8 mouse cellular contexts compared by ENCODE assay signal in the genomic region with DNA sequence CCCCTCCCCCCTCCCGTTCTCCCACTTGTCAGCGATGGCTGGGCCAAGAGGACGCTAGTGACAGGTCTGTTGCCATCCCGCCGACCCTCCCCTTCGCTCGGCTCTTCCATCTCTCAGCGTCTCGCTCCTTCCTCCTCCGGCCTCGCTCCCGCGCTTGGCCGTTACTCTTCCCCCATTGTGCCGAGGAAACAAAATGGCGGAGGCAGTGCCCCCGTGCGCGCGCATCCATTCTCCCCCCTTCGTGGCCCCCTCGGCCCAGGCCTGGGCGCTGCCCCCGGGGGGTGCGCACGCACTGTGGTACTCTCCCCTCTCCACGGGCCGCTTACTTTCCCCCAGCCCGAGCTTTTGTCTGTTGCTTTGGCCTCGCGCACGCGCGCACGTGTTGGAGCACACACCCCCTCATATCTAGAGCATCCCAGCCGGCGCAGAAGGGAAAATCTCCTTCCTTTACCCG. TPM values are rescaled to one million over a fixed set of nuclear protein-coding genes. Genes with fewer than 3 reads are reported as not detected.
A peak's percentile ranks its signal among the peaks of the same experiment; 100 is the strongest.
DNase-seq lines count a peak whose midpoint lies in the region; ATAC-seq lines count a peak whose summit lies in the region.

No protein-coding gene starts in this region.

- H3K4me3 ChIP-seq in heart, embryonic 12.5 days: peak overlapping the region; percentile 89
- peak overlapping the region; percentile 90 for H3K4me3 ChIP-seq in liver, embryonic 13.5 days (replicated peaks)
- H3K4me3 ChIP-seq in stomach, embryonic 15.5 days (replicated peaks): peak overlapping the region; percentile 82

- peak; percentile 17 for ATAC-seq in erythroblast, adult 5-6 weeks (replicated peaks; ENCODE audit: low FRiP score, poor library complexity, severe bottlenecking)
- ATAC-seq in heart, embryonic 12.5 days (ENCODE audit: insufficient number of reproducible peaks, low FRiP score): peak; percentile 53
- ATAC-seq in liver, embryonic 13.5 days (ENCODE audit: low read depth): peak; percentile 27
- ATAC-seq in stomach, embryonic 15.5 days (ENCODE audit: insufficient read depth, low FRiP score, low read depth): peak; percentile 32

- H3K9me3 ChIP-seq in heart, embryonic 12.5 days (replicated peaks): no peaks in the 10 kb centered on the region
- H3K9me3 ChIP-seq in liver, embryonic 13.5 days (replicated peaks): no peaks in the 10 kb centered on the region
- H3K9me3 ChIP-seq in stomach, embryonic 15.5 days: no peaks in the 10 kb centered on the region

- peak overlapping the region; percentile 85 for H3K27ac ChIP-seq in heart, embryonic 12.5 days (ENCODE audit: poor library complexity, severe bottlenecking)
- H3K27ac ChIP-seq in liver, embryonic 13.5 days: peak overlapping the region; percentile 81
- H3K27ac ChIP-seq in stomach, embryonic 15.5 days: peak overlapping the region; percentile 89

- peaks cover 16% of the 10 kb centered on the region for H3K36me3 ChIP-seq in heart, embryonic 12.5 days
- peaks cover 20% of the 10 kb centered on the region for H3K36me3 ChIP-seq in liver, embryonic 13.5 days
- no peaks in the 10 kb centered on the region for H3K36me3 ChIP-seq in stomach, embryonic 15.5 days

- peak overlapping the region; percentile 88 for H3K9ac ChIP-seq in heart, embryonic 12.5 days
- peak overlapping the region; percentile 80 for H3K9ac ChIP-seq in liver, embryonic 13.5 days
- peak overlapping the region; percentile 73 for H3K9ac ChIP-seq in stomach, embryonic 15.5 days

- H3K4me1 ChIP-seq in heart, embryonic 12.5 days (replicated peaks): peaks cover 26% of the 10 kb centered on the region
- H3K4me1 ChIP-seq in liver, embryonic 13.5 days (replicated peaks): peaks cover 45% of the 10 kb centered on the region
- H3K4me1 ChIP-seq in stomach, embryonic 15.5 days: peaks cover 12% of the 10 kb centered on the region

- under 1% methylated on average over 38 of the region's 38 CpGs for WGBS in heart, embryonic 12.5 days
- WGBS in liver, embryonic 13.5 days (ENCODE audit: insufficient replicate concordance): under 1% methylated on average over 38 of the region's 38 CpGs
- under 1% methylated on average over 34 of the region's 38 CpGs for WGBS in stomach, embryonic 15.5 days

- peak; percentile 93 to 94 for DNase-seq in B cell, adult 2 months
- DNase-seq in brain, adult 2 months (ENCODE audit: low read depth, low spot score): peak; percentile 60
- peak; percentile 82 for DNase-seq in kidney, postnatal 10 days
- peak; percentile 61 for DNase-seq in liver, embryonic 13.5 days
- DNase-seq in neural tube, embryonic 10.5 days (ENCODE audit: extremely low spot score, low spot score): peak; percentile 85

- peak overlapping the region; percentile 90 for H3K4me2 ChIP-seq in heart, embryonic 12.5 days
- H3K4me2 ChIP-seq in liver, embryonic 13.5 days: peak overlapping the region; percentile 92
- peak overlapping the region; percentile 67 for H3K4me2 ChIP-seq in stomach, embryonic 15.5 days

- no peaks in the 10 kb centered on the region for H3K27me3 ChIP-seq in heart, embryonic 12.5 days (replicated peaks)
- peaks cover 3% of the 10 kb centered on the region; the same call in 1 of the 2 replicates for H3K27me3 ChIP-seq in liver, embryonic 13.5 days
- H3K27me3 ChIP-seq in stomach, embryonic 15.5 days (replicated peaks): no peaks in the 10 kb centered on the region

RNA-seq across cellular contexts. Expression of gene Ilf3, which starts 0.5 kb away (rescaled TPM):
- total RNA-seq in erythroblast, adult 5-6 weeks (2015; ENCODE audit: low replicate concordance): 12.5 and 15.2 TPM in 2 replicates
- 14.2 and 16.5 TPM in 2 replicates for total RNA-seq in erythroblast, adult 5-6 weeks (2017; ENCODE audit: low replicate concordance)
- polyA plus RNA-seq in heart, embryonic 12.5 days (2016; fragmentation: Nextera tagmentation; extraction: Ambion mirVana): 139 and 142 TPM in 2 replicates
- polyA plus RNA-seq in liver, embryonic 13.5 days (2015; fragmentation: Nextera tagmentation; extraction: Ambion mirVana): 50.9 and 58.8 TPM in 2 replicates
- 150 and 154 TPM in 2 replicates for polyA plus RNA-seq in stomach, embryonic 15.5 days (2015; fragmentation: Nextera tagmentation; extraction: Ambion mirVana)

RNA-seq across cellular contexts. Expression of gene Qtrt1, which starts 43.5 kb away (rescaled TPM):
- 1.7 and 8.8 TPM in 2 replicates for total RNA-seq in erythroblast, adult 5-6 weeks (2015; ENCODE audit: low replicate concordance)
- 1.4 and 5.1 TPM in 2 replicates for total RNA-seq in erythroblast, adult 5-6 weeks (2017; ENCODE audit: low replicate concordance)
- polyA plus RNA-seq in heart, embryonic 12.5 days (2016; fragmentation: Nextera tagmentation; extraction: Ambion mirVana): 23.0 and 25.4 TPM in 2 replicates
- 24.3 and 28.6 TPM in 2 replicates for polyA plus RNA-seq in liver, embryonic 13.5 days (2015; fragmentation: Nextera tagmentation; extraction: Ambion mirVana)
- polyA plus RNA-seq in stomach, embryonic 15.5 days (2015; fragmentation: Nextera tagmentation; extraction: Ambion mirVana): 55.9 and 57.6 TPM in 2 replicates

RNA-seq across cellular contexts. Expression of gene Slc44a2, which starts 47.7 kb away (rescaled TPM):
- 10.6 and 17.1 TPM in 2 replicates for total RNA-seq in erythroblast, adult 5-6 weeks (2015; ENCODE audit: low replicate concordance)
- 11.7 and 14.5 TPM in 2 replicates for total RNA-seq in erythroblast, adult 5-6 weeks (2017; ENCODE audit: low replicate concordance)
- 69.1 and 73.6 TPM in 2 replicates for polyA plus RNA-seq in heart, embryonic 12.5 days (2016; fragmentation: Nextera tagmentation; extraction: Ambion mirVana)
- polyA plus RNA-seq in liver, embryonic 13.5 days (2015; fragmentation: Nextera tagmentation; extraction: Ambion mirVana): 17.3 and 19.1 TPM in 2 replicates
- 89.1 and 95.7 TPM in 2 replicates for polyA plus RNA-seq in stomach, embryonic 15.5 days (2015; fragmentation: Nextera tagmentation; extraction: Ambion mirVana)

RNA-seq across cellular contexts. Expression of gene Ap1m2, which starts 56.0 kb away (rescaled TPM):
- 0.58 TPM in 1 of 2 replicates, not detected in the other for total RNA-seq in erythroblast, adult 5-6 weeks (2015; ENCODE audit: low replicate concordance)
- total RNA-seq in erythroblast, adult 5-6 weeks (2017; ENCODE audit: low replicate concordance): not detected in 2 replicates
- polyA plus RNA-seq in heart, embryonic 12.5 days (2016; fragmentation: Nextera tagmentation; extraction: Ambion mirVana): 0.23 and 0.58 TPM in 2 replicates
- 0.17 and 0.24 TPM in 2 replicates for polyA plus RNA-seq in liver, embryonic 13.5 days (2015; fragmentation: Nextera tagmentation; extraction: Ambion mirVana)
- 67.7 and 74.2 TPM in 2 replicates for polyA plus RNA-seq in stomach, embryonic 15.5 days (2015; fragmentation: Nextera tagmentation; extraction: Ambion mirVana)

RNA-seq across cellular contexts. Expression of gene Dnm2, which starts 56.5 kb away (rescaled TPM):
- 40.5 and 46.4 TPM in 2 replicates for total RNA-seq in erythroblast, adult 5-6 weeks (2015; ENCODE audit: low replicate concordance)
- 72.2 and 100 TPM in 2 replicates for total RNA-seq in erythroblast, adult 5-6 weeks (2017; ENCODE audit: low replicate concordance)
- 83.8 and 87.2 TPM in 2 replicates for polyA plus RNA-seq in heart, embryonic 12.5 days (2016; fragmentation: Nextera tagmentation; extraction: Ambion mirVana)
- polyA plus RNA-seq in liver, embryonic 13.5 days (2015; fragmentation: Nextera tagmentation; extraction: Ambion mirVana): 51.8 and 56.8 TPM in 2 replicates
- 71.3 and 75.7 TPM in 2 replicates for polyA plus RNA-seq in stomach, embryonic 15.5 days (2015; fragmentation: Nextera tagmentation; extraction: Ambion mirVana)

Comparison
In these comparisons a context has a peak if more than half of its experiments do, and no peak if none do; other contexts are left out.
1. Peak in every context shown above with its lines: DNase-seq, ATAC-seq, H3K4me3 ChIP-seq and H3K27ac ChIP-seq.